Comparison of ENCODE assay signal across 8 mouse cellular contexts in the genomic region with DNA sequence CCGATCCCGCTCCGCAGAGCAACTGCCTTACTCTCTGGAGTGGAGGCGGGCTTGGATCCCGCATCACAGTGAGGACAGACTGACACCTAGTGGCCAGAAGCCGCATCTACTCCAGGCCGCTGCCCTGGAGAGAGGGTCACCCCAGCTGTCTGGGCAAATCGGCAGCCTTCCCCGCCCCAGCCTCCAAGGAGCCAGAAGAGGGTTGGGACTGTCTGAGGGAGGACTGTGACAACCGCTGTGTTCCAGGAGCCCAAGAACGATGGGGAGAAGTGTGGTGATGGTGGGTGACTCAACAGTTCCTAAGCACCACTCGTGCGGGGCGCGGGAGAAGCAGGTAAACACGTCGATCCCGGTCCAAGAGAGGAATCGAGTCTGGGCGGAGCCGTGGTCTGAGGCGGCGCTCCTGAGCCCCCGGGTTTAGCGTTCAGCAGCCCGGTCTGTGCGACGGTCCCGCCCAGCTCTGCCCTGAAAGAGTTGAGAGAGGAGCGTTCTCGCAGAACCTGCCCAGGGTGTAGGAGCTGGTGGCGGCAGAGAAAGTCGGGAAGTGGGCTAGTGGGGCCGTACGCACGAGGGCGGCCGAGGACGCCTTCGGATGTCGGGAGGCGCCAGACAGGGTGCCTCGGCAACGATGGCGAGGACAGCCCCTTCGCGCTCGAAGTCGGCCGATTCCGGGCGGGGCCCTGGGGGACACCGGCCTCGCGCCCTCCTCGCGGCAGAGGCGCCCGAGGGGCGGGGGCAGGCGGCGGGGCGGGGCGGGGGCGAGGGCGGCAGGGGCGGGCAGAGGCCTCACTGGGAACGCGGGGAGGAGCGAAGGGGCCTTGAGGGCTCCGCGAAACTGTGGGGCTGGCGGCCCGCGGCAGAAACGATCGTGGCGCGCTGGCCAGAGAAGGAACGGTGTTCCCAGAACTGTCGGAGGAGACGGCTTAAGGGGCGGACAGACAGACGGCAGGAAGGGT. TPM values are rescaled to one million over a fixed set of nuclear protein-coding genes. Genes with fewer than 3 reads are reported as not detected.
DNase-seq lines count a peak whose midpoint lies in the region; ATAC-seq lines count a peak whose summit lies in the region.

No protein-coding gene starts in this region.

- WGBS in hindbrain, embryonic 15.5 days: under 1% methylated on average over 76 of the region's 84 CpGs

- ATAC-seq in hindbrain, embryonic 15.5 days (ENCODE audit: low FRiP score, low read depth): peak; percentile 82

- H3K9me3 ChIP-seq in hindbrain, embryonic 15.5 days: no peaks in the 10 kb centered on the region

- peak overlapping the region; percentile 78 for H3K4me3 ChIP-seq in hindbrain, embryonic 15.5 days

- peak; percentile 87 for DNase-seq in T-cell, adult 2 months (ENCODE audit: low spot score)
- DNase-seq in cerebellum, postnatal 36 days: peak; percentile 90 to 93
- DNase-seq in frontal cortex, postnatal 36 days (ENCODE audit: low spot score in 2 of 2): peak; percentile 94 to 96
- peak; percentile 92 to 93 for DNase-seq in layer of hippocampus, postnatal 36 days
- peak; percentile 97 for DNase-seq in lung, postnatal 25 days (ENCODE audit: low spot score)
- DNase-seq in retina, adult 2 months (ENCODE audit: low read depth, low spot score): peak; percentile 71
- DNase-seq in thymus, postnatal 36 days: peak; percentile 92 to 95

- H3K27me3 ChIP-seq in hindbrain, embryonic 15.5 days: no peaks in the 10 kb centered on the region

- peak overlapping the region; percentile 89 for H3K27ac ChIP-seq in hindbrain, embryonic 15.5 days (replicated peaks)

- H3K36me3 ChIP-seq in hindbrain, embryonic 15.5 days: peaks cover 28% of the 10 kb centered on the region

- H3K9ac ChIP-seq in hindbrain, embryonic 15.5 days: peak overlapping the region; percentile 56

- peak overlapping the region; percentile 87 for H3K4me2 ChIP-seq in hindbrain, embryonic 15.5 days

- peaks cover 64% of the 10 kb centered on the region for H3K4me1 ChIP-seq in hindbrain, embryonic 15.5 days (replicated peaks)

RNA-seq across cellular contexts. Expression of a gene that starts 1.7 kb away (rescaled TPM):
- polyA plus RNA-seq in hindbrain, embryonic 15.5 days (2015; fragmentation: Nextera tagmentation; extraction: Ambion mirVana): 12.8 and 13.2 TPM in 2 replicates
- total RNA-seq in layer of hippocampus, postnatal 36 days (2021): 10 to 100 TPM; 22.3 to 24.0 TPM

RNA-seq across cellular contexts. Expression of a gene that starts 1.7 kb away (rescaled TPM):
- 7.5 and 8.5 TPM in 2 replicates for polyA plus RNA-seq in hindbrain, embryonic 15.5 days (2015; fragmentation: Nextera tagmentation; extraction: Ambion mirVana)
- total RNA-seq in layer of hippocampus, postnatal 36 days (2021): 1 to 10 TPM; 2.4 to 2.5 TPM

RNA-seq across cellular contexts. Expression of a gene that starts 5.2 kb away (rescaled TPM):
- polyA plus RNA-seq in hindbrain, embryonic 15.5 days (2015; fragmentation: Nextera tagmentation; extraction: Ambion mirVana): 743 and 824 TPM in 2 replicates
- 100 to 1,000 TPM; 714 to 715 TPM for total RNA-seq in layer of hippocampus, postnatal 36 days (2021)

RNA-seq across cellular contexts. Expression of a gene that starts 10.0 kb away (rescaled TPM):
- polyA plus RNA-seq in hindbrain, embryonic 15.5 days (2015; fragmentation: Nextera tagmentation; extraction: Ambion mirVana): 58.0 and 65.7 TPM in 2 replicates
- total RNA-seq in layer of hippocampus, postnatal 36 days (2021): 10 to 100 TPM; 26.8 to 28.5 TPM

RNA-seq across cellular contexts. Expression of a gene that starts 12.8 kb away (rescaled TPM):
- polyA plus RNA-seq in hindbrain, embryonic 15.5 days (2015; fragmentation: Nextera tagmentation; extraction: Ambion mirVana): 98.7 and 102 TPM in 2 replicates
- total RNA-seq in layer of hippocampus, postnatal 36 days (2021): 10 to 100 TPM; 10.9 to 15.0 TPM

Comparison
In these comparisons a context has a peak if more than half of its experiments do, and no peak if none do; other contexts are left out.
1. Peak in every context shown above with its lines: DNase-seq, ATAC-seq, H3K4me3 ChIP-seq and H3K27ac ChIP-seq.